Mouse (Mus musculus): ENCODE measurements around the gene Slc30a3. TPM values are rescaled to one million over a fixed set of nuclear protein-coding genes. Genes with fewer than 3 reads are reported as not detected.
A peak's percentile ranks its signal among the peaks of the same experiment; 100 is the strongest.

Slc30a3 gene
- 0.25 and 0.29 TPM in 2 replicates for polyA plus RNA-seq (2015; fragmentation: Nextera tagmentation; extraction: Ambion mirVana)

DNA sequence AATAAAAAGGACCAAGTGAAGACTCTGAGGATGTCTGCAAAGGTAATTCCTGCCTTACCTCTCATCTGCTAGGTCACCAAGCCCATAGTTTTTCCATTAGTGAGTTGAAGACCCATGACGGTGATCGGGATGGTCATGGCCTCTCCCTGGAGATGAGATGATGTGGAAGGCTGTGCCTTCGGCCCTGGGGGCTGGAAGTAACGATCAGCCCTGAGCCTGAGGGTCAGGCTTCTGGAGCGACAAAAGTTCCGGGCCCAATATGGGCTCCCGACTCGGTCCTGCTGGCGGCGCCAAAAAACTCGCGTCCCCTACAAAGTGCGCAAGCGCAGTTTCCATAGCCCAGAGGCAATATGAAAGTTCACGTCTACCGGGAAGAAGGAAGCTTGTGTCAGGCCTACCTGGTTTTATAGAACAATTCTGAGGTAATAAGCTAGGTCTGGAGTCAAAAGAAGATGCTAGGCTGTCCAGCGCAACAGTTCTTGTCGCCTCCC lies at the start of gene Slc30a3:
TSS of gene Slc30a3 (minus strand) at position 238 of the 491 bp plus-strand sequence.
- no peaks in the 10 kb centered on the region for H3K4me1 ChIP-seq
- H3K9ac ChIP-seq, result no peak within 1 kb of the TSS
- no peak for ATAC-seq (ENCODE audit: borderline replicate concordance, extremely low read depth, low FRiP score, low TSS enrichment)
- H3K4me2 ChIP-seq, result no peak within 1 kb of the TSS
- H3K4me3 ChIP-seq, result no peak within 1 kb of the TSS
- no peak within 1 kb of the TSS for H3K27ac ChIP-seq
- H3K36me3 ChIP-seq, result no peaks in the 10 kb centered on the region
- 88% methylated on average over 18 of the region's 18 CpGs for WGBS
- no peaks in the 10 kb centered on the region for H3K9me3 ChIP-seq
- H3K27me3 ChIP-seq, result peaks cover 4% of the 10 kb centered on the region; the same call in 1 of the 2 replicates

DNA sequence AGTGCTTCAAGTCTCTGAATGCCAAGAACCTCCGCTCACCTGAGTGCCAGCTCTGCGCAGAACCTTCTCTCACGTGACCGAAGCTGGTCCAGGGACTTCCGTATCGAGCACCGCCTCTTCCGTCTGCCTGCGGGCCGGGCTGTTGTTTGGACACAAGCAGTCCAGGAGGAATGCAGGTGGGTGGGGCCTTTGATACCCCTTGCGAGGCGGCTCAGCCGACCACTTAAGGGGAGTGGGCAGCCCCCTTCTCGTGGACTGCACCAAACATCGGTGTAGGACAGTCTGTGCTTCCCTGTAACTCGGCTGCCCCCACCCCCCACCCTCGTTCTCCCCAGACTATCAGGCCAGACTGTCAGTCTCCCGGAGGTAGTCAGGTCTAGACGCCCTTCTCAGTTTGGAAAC lies 46.1 kb upstream of the Slc30a3 start, which contains the start of gene Mpv17:
TSS of gene Mpv17 (minus strand) at position 100 of the 402 bp plus-strand sequence.
- H3K36me3 ChIP-seq, result peaks cover 38% of the 10 kb centered on the region
- peak within 1 kb of the TSS; percentile 75 for H3K4me3 ChIP-seq
- H3K4me1 ChIP-seq, result peaks cover 16% of the 10 kb centered on the region
- WGBS, result under 1% methylated on average over 19 of the region's 19 CpGs
- H3K9ac ChIP-seq, result peak within 1 kb of the TSS; percentile 80
- no peaks in the 10 kb centered on the region for H3K27me3 ChIP-seq
- peak; percentile 89 for ATAC-seq (ENCODE audit: borderline replicate concordance, extremely low read depth, low FRiP score, low TSS enrichment)
- H3K27ac ChIP-seq, result peak within 1 kb of the TSS; percentile 78
- H3K9me3 ChIP-seq, result no peaks in the 10 kb centered on the region
- H3K4me2 ChIP-seq, result peak within 1 kb of the TSS; percentile 86

DNA sequence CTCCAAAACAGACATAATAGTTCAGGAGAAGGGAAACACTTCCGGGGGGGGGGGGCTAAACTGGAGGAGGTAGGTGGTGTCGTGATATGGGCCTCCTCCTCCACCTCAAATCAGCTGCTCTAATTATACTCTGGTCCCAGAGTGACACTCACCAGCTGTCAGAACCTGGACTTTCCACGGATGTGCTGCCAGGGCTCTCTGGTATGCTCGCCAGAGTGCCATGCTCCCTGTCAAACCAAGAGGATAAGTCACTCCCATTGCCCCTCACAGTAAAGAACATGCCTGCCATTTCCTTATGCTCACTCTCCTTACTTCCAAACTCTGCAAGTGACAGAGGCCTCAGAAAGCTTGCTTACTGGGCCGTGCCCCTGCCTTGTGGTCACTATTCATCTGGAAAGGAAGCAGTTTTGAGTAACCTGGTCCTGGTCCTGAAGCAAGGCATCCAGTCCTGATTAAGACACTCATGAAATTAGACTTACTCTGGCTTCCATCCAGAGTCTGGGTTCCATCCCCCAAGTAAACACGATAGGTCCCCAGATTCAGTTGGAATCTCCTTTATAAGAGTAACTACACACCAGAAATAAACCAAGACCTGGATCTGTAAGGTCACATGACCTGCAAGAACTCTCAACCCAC lies 45.6 kb upstream of the Slc30a3 start:
- peak; percentile 15; the same call in 1 of the 2 replicates for ATAC-seq (ENCODE audit: borderline replicate concordance, extremely low read depth, low FRiP score, low TSS enrichment)
- Histone ChIP-seq H3K27me3 (no peaks in the 10 kb centered on the region), H3K4me2 (peak overlapping the region; percentile 86), H3K9ac (peak overlapping the region; percentile 80), H3K9me3 (no peaks in the 10 kb centered on the region), H3K27ac (peak overlapping the region; percentile 78; the same call in 1 of the 2 replicates), H3K4me1 (peaks cover 16% of the 10 kb centered on the region), H3K4me3 (peak overlapping the region; percentile 75), H3K36me3 (peaks cover 33% of the 10 kb centered on the region)
- WGBS, result 31% methylated on average over 6 of the region's 6 CpGs

DNA sequence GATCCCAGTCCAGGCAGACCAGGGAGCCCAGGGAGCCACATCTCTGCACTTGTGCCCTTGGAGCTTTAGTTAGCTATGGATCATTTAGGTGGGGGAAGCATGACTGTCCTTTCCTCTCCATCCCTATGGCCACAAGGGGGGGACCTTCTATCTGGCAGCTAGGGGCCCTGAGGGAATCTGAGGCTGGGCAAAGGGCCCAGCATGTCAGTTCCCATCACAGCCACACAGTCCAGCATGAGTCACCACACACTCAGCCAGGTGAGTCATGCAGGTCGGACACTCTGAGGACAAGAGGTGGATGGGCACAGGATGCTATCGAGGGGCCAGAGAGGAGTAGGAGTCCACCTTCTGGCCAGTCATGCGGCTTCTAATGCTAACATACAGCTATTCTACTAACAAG lies 43.7 kb upstream of the Slc30a3 start:
- H3K36me3 ChIP-seq, result peaks cover 14% of the 10 kb centered on the region
- peaks cover 16% of the 10 kb centered on the region for H3K4me1 ChIP-seq
- H3K27me3 ChIP-seq, result no peaks in the 10 kb centered on the region
- no peak overlapping the region for H3K4me2 ChIP-seq
- H3K4me3 ChIP-seq, result no peak overlapping the region
- no peak overlapping the region for H3K9ac ChIP-seq
- ATAC-seq (ENCODE audit: borderline replicate concordance, extremely low read depth, low FRiP score, low TSS enrichment), result no peak
- 75% methylated on average over 3 of the region's 3 CpGs for WGBS
- H3K9me3 ChIP-seq, result no peaks in the 10 kb centered on the region
- no peak overlapping the region for H3K27ac ChIP-seq

DNA sequence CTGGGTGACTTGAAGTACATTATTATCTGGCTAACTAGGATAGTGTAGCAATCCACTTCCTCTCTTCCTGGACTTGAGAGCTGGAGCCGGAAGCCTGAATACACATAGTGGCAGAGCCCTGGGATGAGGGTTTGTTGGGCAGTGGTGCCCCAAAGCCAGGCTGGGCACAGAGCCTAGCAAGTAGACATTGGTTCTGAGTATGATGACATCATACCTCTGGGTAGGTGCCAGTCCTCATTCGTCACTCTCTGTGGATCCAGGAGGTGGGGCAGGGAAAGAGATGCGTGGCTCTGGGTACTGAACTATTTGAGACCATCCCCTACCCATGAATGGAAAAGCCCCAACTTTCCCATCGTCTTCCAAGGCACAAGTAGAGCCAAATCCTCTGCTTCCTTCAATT lies 41.7 kb upstream of the Slc30a3 start:
- Histone ChIP-seq H3K9ac (no peak overlapping the region), H3K4me3 (no peak overlapping the region), H3K27me3 (no peaks in the 10 kb centered on the region), H3K9me3 (no peaks in the 10 kb centered on the region), H3K27ac (no peak overlapping the region), H3K36me3 (peaks cover 8% of the 10 kb centered on the region), H3K4me2 (no peak overlapping the region), H3K4me1 (peaks cover 14% of the 10 kb centered on the region)
- WGBS, result 84% methylated on average over 4 of the region's 4 CpGs
- ATAC-seq (ENCODE audit: borderline replicate concordance, extremely low read depth, low FRiP score, low TSS enrichment), result no peak

DNA sequence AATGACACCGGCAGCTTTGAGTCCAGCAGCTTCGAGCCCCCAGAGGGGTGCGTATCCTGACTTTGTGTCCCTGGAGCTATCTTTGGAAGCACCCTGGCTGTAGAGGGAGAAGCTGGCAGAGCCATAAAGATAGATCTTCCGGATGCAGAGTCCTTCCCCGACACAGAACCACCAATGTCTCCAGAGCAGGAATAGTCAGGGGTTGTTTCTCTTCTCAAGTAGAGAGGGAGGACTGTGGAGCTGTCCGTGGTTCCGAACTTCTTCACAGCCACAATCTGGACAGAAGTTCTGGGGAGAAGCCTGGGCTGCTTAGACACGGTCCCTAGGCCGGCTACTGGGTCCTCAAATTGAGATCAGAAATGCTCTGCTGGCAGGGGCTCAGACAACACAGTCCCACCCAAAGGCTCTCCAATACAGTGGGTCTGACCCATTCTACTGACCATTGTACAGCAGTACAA lies 31.0 kb upstream of the Slc30a3 start:
- WGBS, result 11% methylated on average over 9 of the region's 9 CpGs
- H3K4me3 ChIP-seq, result peak overlapping the region; percentile 23

DNA sequence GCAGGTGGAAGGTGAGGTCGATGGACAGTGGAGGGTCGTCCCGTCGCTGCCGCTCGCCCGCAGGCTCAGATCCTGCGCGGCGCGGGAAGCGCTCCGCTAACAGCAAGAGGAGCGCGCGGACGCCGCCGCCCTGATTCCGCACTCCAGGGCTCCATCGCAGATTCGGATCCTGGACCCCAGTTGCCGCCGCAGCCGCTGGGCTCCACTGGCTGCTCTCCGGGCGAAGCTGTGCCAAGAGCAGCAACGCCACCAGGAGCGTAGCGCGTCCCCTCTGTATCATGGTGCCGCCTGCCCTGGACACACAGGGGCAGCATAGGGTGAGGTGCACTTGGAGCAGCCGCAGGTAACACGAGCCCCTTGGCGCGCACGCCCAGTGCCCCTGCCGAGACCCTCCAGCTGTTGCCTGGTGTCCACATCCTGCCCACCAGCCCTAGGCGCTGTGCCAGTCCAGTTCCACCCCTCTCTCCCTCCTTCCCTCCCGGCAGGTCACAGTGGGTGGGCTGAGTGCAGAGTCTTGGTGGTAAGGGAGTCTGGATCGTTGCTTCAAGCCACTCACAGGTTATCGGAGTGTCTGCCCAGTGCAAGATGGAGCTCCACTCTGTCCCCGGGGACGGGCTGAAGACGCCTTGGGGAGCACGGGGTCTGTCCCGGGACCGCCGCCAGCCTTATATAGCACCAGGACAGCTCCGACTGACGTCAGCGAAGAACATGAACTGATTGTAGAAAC lies 30.4 kb upstream of the Slc30a3 start, which contains the start of gene Ucn:
TSS of gene Ucn (minus strand) at position 589 of the 727 bp plus-strand sequence.
- Histone ChIP-seq H3K4me3 (peak within 1 kb of the TSS; percentile 23), H3K36me3 (peaks cover 7% of the 10 kb centered on the region; the same call in 1 of the 2 replicates), H3K27me3 (peaks cover 68% of the 10 kb centered on the region), H3K4me1 (peaks cover 9% of the 10 kb centered on the region), H3K9me3 (no peaks in the 10 kb centered on the region), H3K27ac (no peak within 1 kb of the TSS), H3K4me2 (peak within 1 kb of the TSS; percentile 31), H3K9ac (no peak within 1 kb of the TSS)
- no peak for ATAC-seq (ENCODE audit: borderline replicate concordance, extremely low read depth, low FRiP score, low TSS enrichment)
- 2% methylated on average over 52 of the region's 52 CpGs for WGBS

More for the DNA sequence above, 31.0 kb upstream of the Slc30a3 start:
- Histone ChIP-seq H3K4me1 (peaks cover 9% of the 10 kb centered on the region), H3K9me3 (no peaks in the 10 kb centered on the region), H3K36me3 (peaks cover 8% of the 10 kb centered on the region), H3K9ac (no peak overlapping the region), H3K4me2 (peak overlapping the region; percentile 31), H3K27me3 (peaks cover 62% of the 10 kb centered on the region), H3K27ac (no peak overlapping the region)
- ATAC-seq (ENCODE audit: borderline replicate concordance, extremely low read depth, low FRiP score, low TSS enrichment), result no peak; the same call in 1 of the 2 replicates

DNA sequence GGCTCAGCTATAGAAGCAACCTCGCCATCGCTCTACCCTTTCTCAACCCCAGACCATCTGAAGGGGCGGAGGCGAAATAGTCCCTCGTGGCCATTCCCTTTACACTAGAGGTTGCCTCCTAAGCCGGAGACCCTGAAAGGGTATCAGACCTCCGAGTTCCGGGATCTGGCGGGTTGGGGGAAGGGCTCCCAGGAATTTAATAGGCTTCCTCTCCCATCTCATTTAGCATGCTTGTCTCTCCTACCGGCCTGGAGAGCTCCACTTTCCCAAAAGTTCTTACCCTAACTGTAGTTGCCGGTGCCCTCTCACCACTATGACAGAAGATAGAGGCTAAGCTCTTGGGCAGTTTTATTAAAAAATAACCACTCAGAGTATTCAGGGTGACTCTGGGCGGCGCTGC lies 29.6 kb upstream of the Slc30a3 start:
- no peaks in the 10 kb centered on the region for H3K9me3 ChIP-seq
- H3K9ac ChIP-seq, result no peak overlapping the region
- H3K36me3 ChIP-seq, result peaks cover 7% of the 10 kb centered on the region; the same call in 1 of the 2 replicates
- peaks cover 69% of the 10 kb centered on the region for H3K27me3 ChIP-seq
- ATAC-seq (ENCODE audit: borderline replicate concordance, extremely low read depth, low FRiP score, low TSS enrichment), result no peak
- no peak overlapping the region for H3K27ac ChIP-seq
- H3K4me3 ChIP-seq, result no peak overlapping the region; the same call in 1 of the 2 replicates
- H3K4me1 ChIP-seq, result peaks cover 9% of the 10 kb centered on the region
- H3K4me2 ChIP-seq, result peak overlapping the region; percentile 31
- WGBS, result 2% methylated on average over 13 of the region's 13 CpGs

DNA sequence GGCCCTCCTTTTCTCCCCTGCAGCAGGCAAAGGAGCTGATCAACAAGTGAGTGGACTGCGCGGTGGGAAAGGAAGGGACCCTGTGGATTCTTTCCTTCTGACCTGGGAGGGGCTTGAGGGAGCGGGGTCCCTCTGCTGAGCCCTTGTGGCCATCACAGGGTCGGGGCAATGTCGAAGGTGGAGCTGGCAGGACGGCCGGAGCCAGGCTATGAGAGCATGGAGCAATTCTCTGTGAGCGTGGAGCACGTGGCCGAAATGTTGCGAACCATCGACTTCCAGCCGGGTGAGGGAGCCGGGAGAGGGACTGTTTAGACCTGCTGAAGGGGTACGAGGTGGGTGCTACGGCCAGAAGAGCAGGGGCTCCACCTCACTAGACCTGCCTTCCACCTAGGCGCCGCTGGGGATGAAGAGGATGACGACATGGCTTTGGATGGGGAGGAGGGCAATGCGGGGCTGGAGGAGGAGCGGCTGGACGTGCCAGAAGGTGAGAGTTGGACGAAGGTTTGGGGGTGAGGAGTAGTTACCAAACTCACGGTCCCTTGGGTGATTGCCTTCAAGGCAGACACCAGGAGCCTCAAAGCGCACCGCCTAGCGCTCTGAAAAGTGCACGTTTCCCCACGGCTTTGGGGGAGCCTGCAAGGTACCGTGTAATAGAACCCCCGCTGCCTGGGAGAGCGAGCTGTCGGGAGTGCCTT lies 28.8 kb upstream of the Slc30a3 start:
- H3K9me3 ChIP-seq, result no peaks in the 10 kb centered on the region
- WGBS, result under 1% methylated on average over 33 of the region's 33 CpGs
- H3K9ac ChIP-seq, result no peak overlapping the region
- H3K4me1 ChIP-seq, result peaks cover 9% of the 10 kb centered on the region
- peaks cover 69% of the 10 kb centered on the region for H3K27me3 ChIP-seq
- no peak overlapping the region for H3K27ac ChIP-seq
- no peak for ATAC-seq (ENCODE audit: borderline replicate concordance, extremely low read depth, low FRiP score, low TSS enrichment)
- no peak overlapping the region for H3K4me3 ChIP-seq
- no peak overlapping the region for H3K4me2 ChIP-seq
- H3K36me3 ChIP-seq, result peaks cover 7% of the 10 kb centered on the region; the same call in 1 of the 2 replicates

DNA sequence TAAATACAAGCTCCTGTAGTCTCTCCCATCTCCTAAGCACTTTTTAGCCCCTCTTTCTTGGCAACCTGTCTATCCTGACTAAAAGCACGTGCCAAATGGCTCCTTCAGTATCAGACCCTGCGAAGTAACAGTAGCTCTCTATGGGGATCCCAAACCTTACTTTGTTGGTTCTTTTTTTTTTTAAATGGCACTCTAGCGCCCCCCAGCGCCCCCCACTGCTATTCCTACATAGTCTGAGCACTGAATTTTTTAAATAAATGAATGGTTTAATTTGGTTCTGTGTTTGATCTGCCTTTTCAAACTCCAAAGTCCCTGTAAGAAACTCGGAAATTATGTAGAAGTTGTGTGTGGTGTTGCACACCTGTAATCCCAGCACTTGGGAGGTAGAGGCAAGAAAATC lies 18.0 kb upstream of the Slc30a3 start:
- no peaks in the 10 kb centered on the region for H3K4me1 ChIP-seq
- H3K9ac ChIP-seq, result no peak overlapping the region
- no peaks in the 10 kb centered on the region for H3K36me3 ChIP-seq
- WGBS, result 34% methylated on average over 5 of the region's 5 CpGs
- H3K27ac ChIP-seq, result no peak overlapping the region
- H3K27me3 ChIP-seq, result 0 out of 2 replicates have a peak, but pooled peaks cover 4% of the 10 kb centered on the region
- H3K4me2 ChIP-seq, result no peak overlapping the region
- H3K4me3 ChIP-seq, result no peak overlapping the region
- H3K9me3 ChIP-seq, result no peaks in the 10 kb centered on the region
- no peak for ATAC-seq (ENCODE audit: borderline replicate concordance, extremely low read depth, low FRiP score, low TSS enrichment)

DNA sequence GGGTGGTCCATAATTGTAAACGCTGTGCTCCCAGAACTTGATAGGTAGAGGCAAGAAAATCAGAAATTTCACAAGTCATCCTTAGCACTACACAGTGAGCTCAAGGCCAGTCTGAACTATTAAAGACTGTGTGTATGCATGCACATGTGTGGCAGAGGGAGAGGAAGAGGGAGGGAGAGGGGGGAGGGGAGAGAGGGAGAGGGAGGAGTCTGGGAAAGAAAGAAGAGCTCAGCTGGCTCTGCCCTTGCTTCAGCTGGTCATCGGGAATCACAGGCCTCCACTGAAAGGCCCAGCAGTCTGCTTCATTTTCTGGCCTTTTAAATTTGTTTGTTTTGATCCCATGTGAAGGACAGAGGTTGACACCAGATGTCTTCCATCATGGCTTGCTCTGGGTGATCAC lies 15.4 kb upstream of the Slc30a3 start:
- ATAC-seq (ENCODE audit: borderline replicate concordance, extremely low read depth, low FRiP score, low TSS enrichment), result no peak
- Histone ChIP-seq H3K27ac (no peak overlapping the region), H3K4me2 (no peak overlapping the region), H3K27me3 (no peaks in the 10 kb centered on the region), H3K4me3 (no peak overlapping the region), H3K4me1 (no peaks in the 10 kb centered on the region), H3K9me3 (no peaks in the 10 kb centered on the region), H3K9ac (no peak overlapping the region), H3K36me3 (no peaks in the 10 kb centered on the region)
- WGBS, result 40% methylated on average over 2 of the region's 2 CpGs
